Mouse (Mus musculus): Measurements from ENCODE around the gene Platr17. TPM values are rescaled to one million over a fixed set of nuclear protein-coding genes. Genes with fewer than 3 reads are reported as not detected.
"Not testable (repeated sequence)": the region's sequence is repeated elsewhere in the genome, so short reads cannot be mapped to it uniquely, and the experiment has no call there.

Gene Platr17
- total and polyA plus RNA-seq, 3 experiments, result not detected

DNA sequence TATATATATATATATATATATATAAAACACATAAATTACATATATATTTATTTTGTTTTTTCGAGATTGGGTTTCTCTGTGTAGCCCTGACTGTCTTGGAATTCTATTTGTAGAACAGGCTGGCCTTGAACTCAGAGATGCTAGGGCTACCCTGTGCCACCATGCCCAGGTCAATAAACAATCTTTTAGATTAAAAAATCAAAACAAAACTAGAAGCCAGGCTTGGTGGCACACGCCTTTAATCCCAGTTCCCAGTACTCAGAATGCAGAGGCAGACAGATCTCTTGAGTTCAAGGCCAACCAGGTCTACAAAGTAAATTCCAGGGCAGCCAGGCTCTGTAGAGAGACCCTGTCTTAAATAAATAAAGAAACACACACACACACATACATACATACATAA, 13.6 kb upstream of the Platr17 start:
- peaks cover 3% of the 10 kb centered on the region for H3K27me3 ChIP-seq (replicated peaks)
- H3K27ac ChIP-seq (ENCODE audit: insufficient read depth, low read depth), result no peak overlapping the region
- no peak overlapping the region for H3K9ac ChIP-seq (ENCODE audit: insufficient read depth, low read depth)
- no peak overlapping the region for H3K4me2 ChIP-seq (ENCODE audit: insufficient read depth, low read depth, poor library complexity, severe bottlenecking)
- DNase-seq (ENCODE audit: extremely low read depth), result no peak
- no peak for TF ChIP-seq USF2 (conservative IDR thresholded peaks at IDR 0.05; ENCODE audit: low read depth, low read length)
- no peak for TF ChIP-seq ELF1 (IDR thresholded peaks at IDR 0.05; ENCODE audit: low read depth, low read length)
- TF ChIP-seq CTCF (conservative IDR thresholded peaks at IDR 0.05 in 1 of 2, IDR thresholded peaks at IDR 0.05 in 1 of 2; ENCODE audit: low read depth in 2 of 2, low read length in 2 of 2), result no peak
- no peak for TF ChIP-seq JUN (IDR thresholded peaks at IDR 0.05; ENCODE audit: insufficient read depth, low read depth, low read length)
- no peak for TF ChIP-seq MAX (IDR thresholded peaks at IDR 0.05; ENCODE audit: low read length)
- no peak for TF ChIP-seq CHD2 (IDR thresholded peaks at IDR 0.05; ENCODE audit: low read length)
- TF ChIP-seq TBP (conservative IDR thresholded peaks at IDR 0.05; ENCODE audit: low read depth, low read length), result no peak
- no peak for TF ChIP-seq IRF4 (IDR thresholded peaks at IDR 0.05; ENCODE audit: low read depth, low read length)
- no peak for TF ChIP-seq ZC3H11A (IDR thresholded peaks at IDR 0.05; ENCODE audit: low read depth, low read length)
- H3K79me2 ChIP-seq (replicated peaks; ENCODE audit: control insufficient read depth, extremely low read depth, insufficient read depth, poor library complexity, severe bottlenecking), result peaks cover 27% of the 10 kb centered on the region
- H3K4me3 ChIP-seq (replicated peaks in 1 of 3; ENCODE audit: low read depth in 2 of 3, low read length in 2 of 3, poor library complexity in 1 of 3), result no peak overlapping the region
- H3K36me3 ChIP-seq (replicated peaks in 1 of 2; ENCODE audit: control insufficient read depth in 1 of 2, insufficient read depth in 1 of 2, low read length in 1 of 2), result peaks cover 3 to 5% of the 10 kb centered on the region in 2 experiments
- no peaks in the 10 kb centered on the region for H3K9me3 ChIP-seq (replicated peaks; ENCODE audit: low read length)
- peaks cover 0 to 11% of the 10 kb centered on the region in 2 experiments; a peak in 1 of 4 replicates for H3K4me1 ChIP-seq (ENCODE audit: control insufficient read depth in 1 of 2, insufficient read depth in 2 of 2)
- in situ Hi-C loops (cut with MboI; ENCODE audit: low pct_ligation_motif_present, low pct_unique_long_range_greater_than_20kb, low sequenced_read_pairs) (no loop called here), dilution Hi-C loops (cut with MboI; ENCODE audit: extremely low pct_ligation_motif_present, extremely low pct_unique_long_range_greater_than_20kb, low sequenced_read_pairs) (no loop called here)

GRCm38 (mm10) chr17:33891892-33892291, 13.0 kb upstream of the Platr17 start:
- peaks cover 0 to 11% of the 10 kb centered on the region in 2 experiments; a peak in 1 of 4 replicates for H3K4me1 ChIP-seq (ENCODE audit: control insufficient read depth in 1 of 2, insufficient read depth in 2 of 2)
- H3K4me2 ChIP-seq (ENCODE audit: insufficient read depth, low read depth, poor library complexity, severe bottlenecking); H3K27me3 ChIP-seq (replicated peaks); H3K36me3 ChIP-seq (replicated peaks in 1 of 2; ENCODE audit: control insufficient read depth in 1 of 2, insufficient read depth in 1 of 2, low read length in 1 of 2); H3K9me3 ChIP-seq (replicated peaks; ENCODE audit: low read length); dilution Hi-C loops (cut with MboI; ENCODE audit: extremely low pct_ligation_motif_present, extremely low pct_unique_long_range_greater_than_20kb, low sequenced_read_pairs); in situ Hi-C loops (cut with MboI; ENCODE audit: low pct_ligation_motif_present, low pct_unique_long_range_greater_than_20kb, low sequenced_read_pairs); H3K9ac ChIP-seq (ENCODE audit: insufficient read depth, low read depth); H3K4me3 ChIP-seq (replicated peaks in 1 of 3; ENCODE audit: low read depth in 2 of 3, low read length in 2 of 3, poor library complexity in 1 of 3); DNase-seq (ENCODE audit: extremely low read depth); H3K27ac ChIP-seq (ENCODE audit: insufficient read depth, low read depth): not testable (repeated sequence)
- peak; percentile 51; the same call in 1 of the 2 replicates for TF ChIP-seq TBP (conservative IDR thresholded peaks at IDR 0.05; ENCODE audit: low read depth, low read length)
- TF ChIP-seq CTCF (conservative IDR thresholded peaks at IDR 0.05 in 1 of 2, IDR thresholded peaks at IDR 0.05 in 1 of 2; ENCODE audit: low read depth in 2 of 2, low read length in 2 of 2), result peak in 1 of 2 experiments; percentile 14; a peak in 1 of 4 replicates
- peaks cover 27% of the 10 kb centered on the region for H3K79me2 ChIP-seq (replicated peaks; ENCODE audit: control insufficient read depth, extremely low read depth, insufficient read depth, poor library complexity, severe bottlenecking)

DNA sequence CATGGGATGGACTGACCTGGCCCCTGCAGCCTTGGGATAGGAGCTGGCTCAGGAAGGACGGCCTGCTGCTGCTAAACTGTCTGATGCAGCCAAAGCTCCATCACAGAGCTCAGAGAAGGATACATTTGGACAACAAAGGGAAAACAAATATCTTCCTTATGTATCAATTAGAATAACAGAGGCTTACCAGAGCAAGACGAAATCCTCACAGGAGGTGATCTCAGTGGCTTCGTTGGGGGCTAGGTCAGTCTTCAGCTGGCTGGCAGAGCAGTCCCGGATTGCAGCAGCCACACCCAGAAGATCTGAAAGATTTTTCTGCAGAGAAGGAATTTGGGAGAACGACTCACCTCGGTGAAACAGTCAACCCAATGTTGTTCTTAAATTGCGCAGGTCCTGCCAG, 12.5 kb upstream of the Platr17 start:
- no peak for DNase-seq (ENCODE audit: extremely low read depth)
- Histone ChIP-seq H3K4me2 (ENCODE audit: insufficient read depth, low read depth, poor library complexity, severe bottlenecking) (no peak overlapping the region), H3K4me3 (replicated peaks in 1 of 3; ENCODE audit: low read depth in 2 of 3, low read length in 2 of 3, poor library complexity in 1 of 3) (no peak overlapping the region), H3K9me3 (replicated peaks; ENCODE audit: low read length) (no peaks in the 10 kb centered on the region), H3K9ac (ENCODE audit: insufficient read depth, low read depth) (no peak overlapping the region), H3K79me2 (replicated peaks; ENCODE audit: control insufficient read depth, extremely low read depth, insufficient read depth, poor library complexity, severe bottlenecking) (peaks cover 23% of the 10 kb centered on the region), H3K4me1 (ENCODE audit: control insufficient read depth in 1 of 2, insufficient read depth in 2 of 2) (peaks cover 0 to 11% of the 10 kb centered on the region in 2 experiments; a peak in 1 of 4 replicates), H3K36me3 (replicated peaks in 1 of 2; ENCODE audit: control insufficient read depth in 1 of 2, insufficient read depth in 1 of 2, low read length in 1 of 2) (no peaks in the 10 kb centered on the region), H3K27me3 (replicated peaks) (peaks cover 3% of the 10 kb centered on the region), H3K27ac (ENCODE audit: insufficient read depth, low read depth) (no peak overlapping the region)
- in situ Hi-C loops (cut with MboI; ENCODE audit: low pct_ligation_motif_present, low pct_unique_long_range_greater_than_20kb, low sequenced_read_pairs), result no loop called here
- TF ChIP-seq CTCF (conservative IDR thresholded peaks at IDR 0.05 in 1 of 2, IDR thresholded peaks at IDR 0.05 in 1 of 2; ENCODE audit: low read depth in 2 of 2, low read length in 2 of 2) (no peak), SMC3 (IDR thresholded peaks at IDR 0.05; ENCODE audit: low read depth, low read length) (no peak), ZNF384 (IDR thresholded peaks at IDR 0.05; ENCODE audit: low read depth, low read length) (no peak), RAD21 (IDR thresholded peaks at IDR 0.05; ENCODE audit: low read depth, low read length) (no peak), TCF12 (IDR thresholded peaks at IDR 0.05; ENCODE audit: low read depth, low read length) (no peak), PAX5 (IDR thresholded peaks at IDR 0.05; ENCODE audit: low read length) (no peak), ETS1 (conservative IDR thresholded peaks at IDR 0.05; ENCODE audit: low read depth, low read length) (no peak), TBP (conservative IDR thresholded peaks at IDR 0.05; ENCODE audit: low read depth, low read length) (no peak), MAZ (IDR thresholded peaks at IDR 0.05; ENCODE audit: low read depth, low read length) (no peak), RCOR1 (conservative IDR thresholded peaks at IDR 0.05; ENCODE audit: low read depth, low read length) (no peak), UBTF (IDR thresholded peaks at IDR 0.05; ENCODE audit: low read depth, low read length) (no peak), MAFK (IDR thresholded peaks at IDR 0.05; ENCODE audit: insufficient replicate concordance, low read length) (no peak), E2F4 (IDR thresholded peaks at IDR 0.05; ENCODE audit: insufficient replicate concordance, low read depth, low read length) (no peak), NELFE (IDR thresholded peaks at IDR 0.05; ENCODE audit: low read depth, low read length) (no peak), USF1 (IDR thresholded peaks at IDR 0.05; ENCODE audit: low read depth, low read length) (no peak), POLR2A (IDR thresholded peaks at IDR 0.05; ENCODE audit: low read depth, low read length) (no peak)
- dilution Hi-C loops (cut with MboI; ENCODE audit: extremely low pct_ligation_motif_present, extremely low pct_unique_long_range_greater_than_20kb, low sequenced_read_pairs), result no loop called here

Measured in CH12.LX (cell line).